Mouse (Mus musculus): ENCODE results near the gene Tmcc2.

- TF ChIP-seq CTCF (IDR thresholded peaks at IDR 0.05; ENCODE audit: low read depth) (no peak), EP300 (IDR thresholded peaks at IDR 0.05; ENCODE audit: low read depth) (no peak)
Observed at GRCm38 (mm10) chr1:132372896-132373534, 18.1 kb downstream of the Tmcc2 start.
